Mouse (Mus musculus) megakaryocyte, embryonic 14.5 days (primary cell): ENCODE measurements around the gene Tatdn2.

Experiments used
- FLI1 ChIP-seq: IDR thresholded peaks from 2 replicates; pipeline ENCODE4 v1.6.1; 2012; ENCODE audit warnings: low read length, inconsistent platforms, mixed read lengths
- GATA1 ChIP-seq: IDR thresholded peaks from 3 replicates; pipeline ENCODE4 v1.6.1; 2012; ENCODE audit warnings: mixed read lengths, low read length, inconsistent platforms, borderline replicate concordance

DNA sequence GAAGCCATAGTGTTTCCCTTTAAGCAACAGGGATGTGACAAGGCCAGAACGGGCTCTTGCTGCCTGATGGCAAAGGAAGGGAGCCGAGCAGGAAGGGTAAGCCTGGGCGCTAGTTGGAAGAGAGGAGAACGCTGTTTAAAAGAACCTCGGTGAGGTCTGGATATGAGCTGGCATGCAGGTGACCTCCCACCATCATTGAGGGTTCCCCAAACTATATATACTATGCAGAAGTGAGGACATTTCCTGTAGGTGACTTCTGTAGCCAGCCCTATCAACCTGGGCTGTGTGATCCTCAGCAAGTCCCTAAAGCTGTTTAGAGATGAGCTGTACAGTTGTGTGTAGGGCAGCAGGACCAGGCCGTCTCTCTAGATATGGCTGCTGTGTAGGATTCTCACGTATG lies 32.5 kb upstream of the Tatdn2 start:
- TF ChIP-seq GATA1, result no peak
- TF ChIP-seq FLI1, result no peak
